Comparison of ENCODE assay signal across 14 mouse cellular contexts in the genomic region with DNA sequence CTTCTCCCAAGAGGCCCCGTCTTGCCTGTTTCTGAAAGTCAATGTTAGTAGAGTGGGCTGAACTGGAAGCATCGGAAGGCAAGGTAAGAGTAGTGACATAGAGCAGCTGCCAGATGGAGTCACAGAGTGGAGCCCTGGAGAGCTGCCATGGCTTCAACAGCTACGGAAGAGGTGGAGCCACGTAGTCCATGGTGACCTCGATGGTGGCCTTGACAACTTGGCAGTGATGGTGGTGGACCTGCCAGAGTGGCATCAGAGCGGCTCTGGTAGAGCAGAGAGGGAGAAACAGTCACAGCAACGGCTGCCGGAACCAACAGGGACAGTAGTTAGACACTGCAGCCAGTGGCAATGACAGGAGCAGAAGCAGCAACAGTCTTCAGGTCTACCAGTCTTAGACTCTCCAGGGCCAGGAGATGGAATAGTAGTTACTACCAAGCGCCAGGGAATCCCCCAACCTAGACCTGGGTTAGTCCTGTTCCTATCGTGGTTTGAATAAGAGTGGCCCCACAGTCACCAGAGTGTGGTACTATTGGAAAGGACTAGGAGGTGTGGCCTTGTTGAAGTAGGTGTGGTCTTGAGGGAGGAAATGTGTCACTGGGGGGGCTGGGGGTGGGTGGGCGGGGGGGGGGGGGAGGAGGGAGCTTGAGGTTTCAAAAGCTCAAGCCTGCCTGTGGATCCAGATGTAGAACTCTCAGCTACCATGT. TPM values are rescaled to one million over a fixed set of nuclear protein-coding genes. Genes with fewer than 3 reads are reported as not detected.
DNase-seq lines count a peak whose midpoint lies in the region; ATAC-seq and TF ChIP-seq lines count a peak whose summit lies in the region.
"Had no signal": no experiment of that assay in that cellular context is flagged by ENCODE, and none has a peak within 500 bp of the region (broad histone marks: within the 10 kb centered on the region; RNA-seq: fewer than 3 reads in every experiment).

No protein-coding gene starts in this region.

- H3K27ac ChIP-seq in hindbrain, embryonic 16.5 days (ENCODE audit: low read depth, low read length) = no peak overlapping the region
- no peak overlapping the region for H3K27ac ChIP-seq in hindbrain, embryonic 12.5 days
- peak overlapping the region; percentile 90 for H3K27ac ChIP-seq in cerebellum, adult 2 months (ENCODE audit: insufficient read depth, low read length)
- H3K27ac ChIP-seq in forebrain, embryonic 13.5 days = no peak overlapping the region
- H3K27ac ChIP-seq: left cerebral cortex, adult 2 months; liver, embryonic 12.5 days; midbrain, embryonic 13.5 days; neural tube, embryonic 12.5 days had no signal

- WGBS in hindbrain, embryonic 16.5 days = 74% methylated on average over 10 of the region's 11 CpGs
- 86% methylated on average over 10 of the region's 11 CpGs for WGBS in hindbrain, embryonic 12.5 days
- WGBS in cerebellum, adult 2 months = 8% methylated on average over 11 of the region's 11 CpGs
- WGBS in forebrain, embryonic 13.5 days = 88% methylated on average over 10 of the region's 11 CpGs

- no peaks in the 10 kb centered on the region for H3K4me1 ChIP-seq in hindbrain, embryonic 16.5 days (ENCODE audit: control insufficient read depth, insufficient read depth, low read depth, low read length)
- no peaks in the 10 kb centered on the region for H3K4me1 ChIP-seq in hindbrain, embryonic 12.5 days
- H3K4me1 ChIP-seq in cerebellum, adult 2 months (ENCODE audit: control insufficient read depth, insufficient read depth, low read length) = peaks cover 17% of the 10 kb centered on the region
- 0 out of 2 replicates have a peak, but pooled peaks cover 3% of the 10 kb centered on the region for H3K4me1 ChIP-seq in forebrain, embryonic 13.5 days
- H3K4me1 ChIP-seq: liver, embryonic 12.5 days; midbrain, embryonic 13.5 days; neural tube, embryonic 12.5 days had no signal

- H3K9me3 ChIP-seq in hindbrain, embryonic 16.5 days (ENCODE audit: control insufficient read depth, low read length) = no peaks in the 10 kb centered on the region
- H3K9me3 ChIP-seq in hindbrain, embryonic 12.5 days (replicated peaks) = no peaks in the 10 kb centered on the region
- no peaks in the 10 kb centered on the region for H3K9me3 ChIP-seq in forebrain, embryonic 13.5 days (replicated peaks)
- H3K9me3 ChIP-seq: liver, embryonic 12.5 days; midbrain, embryonic 13.5 days; neural tube, embryonic 12.5 days had no signal

- peak; percentile 60; the same call in 1 of the 2 replicates for TF ChIP-seq POLR2A in cerebellum, adult 2 months (IDR thresholded peaks at IDR 0.05; ENCODE audit: borderline replicate concordance, insufficient read depth, low read length)

- H3K9ac ChIP-seq in hindbrain, embryonic 16.5 days (ENCODE audit: low read depth, low read length) = no peak overlapping the region
- no peak overlapping the region for H3K9ac ChIP-seq in hindbrain, embryonic 12.5 days
- H3K9ac ChIP-seq in forebrain, embryonic 13.5 days = no peak overlapping the region
- H3K9ac ChIP-seq: liver, embryonic 12.5 days; midbrain, embryonic 13.5 days; neural tube, embryonic 12.5 days had no signal

- no peaks in the 10 kb centered on the region for H3K27me3 ChIP-seq in hindbrain, embryonic 16.5 days (replicated peaks; ENCODE audit: control insufficient read depth, insufficient read depth, low read length)
- H3K27me3 ChIP-seq in hindbrain, embryonic 12.5 days = peaks cover 3% of the 10 kb centered on the region
- no peaks in the 10 kb centered on the region for H3K27me3 ChIP-seq in cerebellum, adult 2 months (ENCODE audit: control insufficient read depth, insufficient read depth, low read length)
- no peaks in the 10 kb centered on the region for H3K27me3 ChIP-seq in forebrain, embryonic 13.5 days
- H3K27me3 ChIP-seq: neural tube, embryonic 12.5 days had no signal

- peak; percentile 86 for DNase-seq in adrenal gland, postnatal 14 days
- peak; percentile 84 to 90 for DNase-seq in cerebellum, adult 2 months
- peak; percentile 16 to 17 for DNase-seq in heart, postnatal 36 days
- DNase-seq in gastrocnemius, postnatal 25 days = no peak
- DNase-seq: kidney, postnatal 14 days; lung, postnatal 10 days; right cerebral cortex, adult 18-20 months had no signal

- H3K4me2 ChIP-seq in hindbrain, embryonic 16.5 days (ENCODE audit: low read length) = no peak overlapping the region
- no peak overlapping the region for H3K4me2 ChIP-seq in hindbrain, embryonic 12.5 days (replicated peaks)
- no peak overlapping the region for H3K4me2 ChIP-seq in forebrain, embryonic 13.5 days
- H3K4me2 ChIP-seq: liver, embryonic 12.5 days; midbrain, embryonic 13.5 days; neural tube, embryonic 12.5 days had no signal

- peak; percentile 64 for ATAC-seq in hindbrain, embryonic 16.5 days
- no peak for ATAC-seq in hindbrain, embryonic 12.5 days (ENCODE audit: low FRiP score)
- ATAC-seq in forebrain, embryonic 13.5 days = no peak
- ATAC-seq: liver, embryonic 12.5 days; midbrain, embryonic 13.5 days had no signal

- intact Hi-C loops in heart, postnatal 36 days (cut with DNase I) = no loop called here

- 0 out of 2 replicates have a peak, but pooled peaks have one; percentile 7 for TF ChIP-seq CTCF in cerebellum, adult 2 months (IDR thresholded peaks at IDR 0.05; ENCODE audit: borderline replicate concordance, insufficient read depth, low read depth, low read length)

- H3K4me3 ChIP-seq in hindbrain, embryonic 16.5 days (ENCODE audit: low read length) = no peak overlapping the region
- H3K4me3 ChIP-seq in hindbrain, embryonic 12.5 days = no peak overlapping the region
- H3K4me3 ChIP-seq in cerebellum, adult 2 months (replicated peaks; ENCODE audit: insufficient read depth, low read depth, low read length) = no peak overlapping the region
- H3K4me3 ChIP-seq in forebrain, embryonic 13.5 days = no peak overlapping the region
- H3K4me3 ChIP-seq: left cerebral cortex, adult 2 months; liver, embryonic 12.5 days; midbrain, embryonic 13.5 days; neural tube, embryonic 12.5 days had no signal

- H3K36me3 ChIP-seq in hindbrain, embryonic 16.5 days (ENCODE audit: control insufficient read depth, insufficient read depth, low read length) = no peaks in the 10 kb centered on the region
- no peaks in the 10 kb centered on the region for H3K36me3 ChIP-seq in hindbrain, embryonic 12.5 days
- no peaks in the 10 kb centered on the region for H3K36me3 ChIP-seq in forebrain, embryonic 13.5 days (ENCODE audit: poor library complexity, severe bottlenecking)
- H3K36me3 ChIP-seq: liver, embryonic 12.5 days; midbrain, embryonic 13.5 days; neural tube, embryonic 12.5 days had no signal

RNA-seq across cellular contexts. Expression of a gene that starts 6.7 kb away (rescaled TPM):
- polyA plus RNA-seq in hindbrain, embryonic 16.5 days (2015; fragmentation: Nextera tagmentation; extraction: Ambion mirVana) = 38.6 and 41.3 TPM in 2 replicates
- polyA plus RNA-seq in hindbrain, embryonic 12.5 days (2016; fragmentation: Nextera tagmentation; extraction: Ambion mirVana) = 4.9 and 5.6 TPM in 2 replicates
- total RNA-seq in adrenal gland, postnatal 14 days (2021) = 192 and 214 TPM in 2 replicates
- polyA plus RNA-seq in cerebellum, adult 2 months (2012; rRNA removed) = 192 and 200 TPM in 2 replicates
- 10 to 100 TPM; 25.8 to 33.4 TPM for total RNA-seq in heart, postnatal 36 days (2021)
- 1 to 10 TPM; 1.8 to 2.3 TPM for total RNA-seq in gastrocnemius, postnatal 25 days (2021)
- 5.9 and 8.2 TPM in 2 replicates for polyA plus RNA-seq in forebrain, embryonic 13.5 days (2015; fragmentation: Nextera tagmentation; extraction: Ambion mirVana)
